Mouse (Mus musculus) brain, embryonic 14.5 days (tissue): ENCODE measurements around the gene Inip.
A peak's percentile ranks its signal among the peaks of the same experiment; 100 is the strongest.

Experiments used
- CTCF ChIP-seq: fragments of 200-500 bp; IDR thresholded peaks from 2 replicates; pipeline ENCODE4 v1.5.1; 2012; ENCODE audit warnings: inconsistent platforms, mild to moderate bottlenecking, moderate library complexity, borderline replicate concordance; ENCODE audit not compliant: insufficient read depth, insufficient read length; ENCODE audit errors: extremely low read depth
- POLR2A ChIP-seq: fragments of 200-500 bp; IDR thresholded peaks from 2 replicates; pipeline ENCODE4 v1.6.1; 2012; ENCODE audit warnings: mild to moderate bottlenecking, inconsistent platforms, borderline replicate concordance; ENCODE audit not compliant: poor library complexity, insufficient read depth, insufficient read length, severe bottlenecking; ENCODE audit errors: extremely low read depth

GRCm38 (mm10) chr4:59760016-59760415 is 41.4 kb downstream of the Inip start:
- TF ChIP-seq CTCF, result 0 out of 2 replicates have a peak, but pooled peaks have one; percentile 7
- TF ChIP-seq POLR2A, result no peak
